Mouse (Mus musculus): ENCODE measurements around the gene Tmsb15b1. TPM values are rescaled to one million over a fixed set of nuclear protein-coding genes. Genes with fewer than 3 reads are reported as not detected.

Gene Tmsb15b1
- polyA plus RNA-seq (2015; fragmentation: Nextera tagmentation; extraction: Ambion mirVana) = 32.9 and 39.1 TPM in 2 replicates

GRCm38 (mm10) chrX:136976424-136977084 lies at the start of gene Tmsb15b1, which contains the start of gene Tmsb15l:
TSS of gene Tmsb15b1 (minus strand) at chrX:136976874.
TSS of gene Tmsb15l (minus strand) at chrX:136976869.

GRCm38 (mm10) chrX:136992978-136993547 lies 16.4 kb upstream of the Tmsb15b1 start, which contains the start of gene Zcchc18:
TSS of gene Zcchc18 (plus strand) at chrX:136993155.

GRCm38 (mm10) chrX:136975397-136975796 lies 1.3 kb downstream of the Tmsb15b1 start, which contains the start of gene Tmsb15b2:
TSS of gene Tmsb15b2 (minus strand) at chrX:136975497.

GRCm38 (mm10) chrX:136927031-136927430 lies 49.6 kb downstream of the Tmsb15b1 start, which contains the start of gene H2bfm:
TSS of gene H2bfm (plus strand) at chrX:136927325.

Other genes starting within 250 kb of the Tmsb15b1 start
- 443 and 476 TPM in 2 replicates for gene Morf4l2, start 233.2 kb downstream of the Tmsb15b1 start, polyA plus RNA-seq (2015; fragmentation: Nextera tagmentation; extraction: Ambion mirVana)
- 0.29 TPM in 1 of 2 replicates, not detected in the other for gene Glra4, start 196.7 kb downstream of the Tmsb15b1 start, polyA plus RNA-seq (2015; fragmentation: Nextera tagmentation; extraction: Ambion mirVana)
- gene Plp1, start 154.2 kb downstream of the Tmsb15b1 start, polyA plus RNA-seq (2015; fragmentation: Nextera tagmentation; extraction: Ambion mirVana) = 53.6 and 127 TPM in 2 replicates
- 16.1 and 17.6 TPM in 2 replicates for gene Rab9b, start 108.1 kb downstream of the Tmsb15b1 start, polyA plus RNA-seq (2015; fragmentation: Nextera tagmentation; extraction: Ambion mirVana)
- not detected in 2 replicates for gene H2bfm, start 49.5 kb downstream of the Tmsb15b1 start, polyA plus RNA-seq (2015; fragmentation: Nextera tagmentation; extraction: Ambion mirVana)
- 73.8 and 75.2 TPM in 2 replicates for gene Tmsb15b2, start 1.4 kb downstream of the Tmsb15b1 start, polyA plus RNA-seq (2015; fragmentation: Nextera tagmentation; extraction: Ambion mirVana)
- gene Tmsb15l, start within 50 bp of the Tmsb15b1 start, polyA plus RNA-seq (2015; fragmentation: Nextera tagmentation; extraction: Ambion mirVana) = 6.3 and 6.4 TPM in 2 replicates
- gene Zcchc18, start 16.3 kb upstream of the Tmsb15b1 start, polyA plus RNA-seq (2015; fragmentation: Nextera tagmentation; extraction: Ambion mirVana) = 535 and 581 TPM in 2 replicates
- 7.9 and 9.9 TPM in 2 replicates for gene Slc25a53, start 61.4 kb upstream of the Tmsb15b1 start, polyA plus RNA-seq (2015; fragmentation: Nextera tagmentation; extraction: Ambion mirVana)
- 5.9 and 6.1 TPM in 2 replicates for gene Fam199x, start 72.7 kb upstream of the Tmsb15b1 start, polyA plus RNA-seq (2015; fragmentation: Nextera tagmentation; extraction: Ambion mirVana)
- not detected in 2 replicates for gene Esx1, start 145.2 kb upstream of the Tmsb15b1 start, polyA plus RNA-seq (2015; fragmentation: Nextera tagmentation; extraction: Ambion mirVana)

Measured in neural tube, postnatal 0 days (tissue).